Mouse (Mus musculus) thymus, postnatal 36 days (tissue): ENCODE measurements around the gene Nav2.

Source experiments
- DNase-seq, 2 experiments: peaks; one replicate each; pipeline ENCODE4 v3.0.0; 2022; ENCODE audit warnings: mixed read lengths in 2 of 2

Nav2 gene

DNA sequence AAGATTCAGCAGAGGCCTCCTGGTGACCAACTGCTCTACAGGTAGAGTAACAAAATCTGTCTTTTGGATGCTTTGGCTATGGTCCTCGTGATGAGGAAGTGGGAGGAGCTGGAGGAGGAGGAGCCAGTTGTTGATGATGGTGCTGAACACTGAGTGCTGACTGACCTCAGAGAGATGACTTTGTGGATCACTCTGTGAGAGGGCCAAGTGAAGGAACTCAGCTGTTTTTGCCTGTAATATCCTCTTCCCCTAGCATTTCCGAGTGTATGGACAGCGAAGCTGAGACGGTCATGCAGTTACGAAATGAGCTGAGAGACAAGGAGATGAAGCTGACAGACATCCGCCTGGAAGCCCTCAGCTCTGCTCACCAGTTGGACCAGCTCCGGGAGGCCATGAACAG is 674.0 kb downstream of the Nav2 start:
- no peak for DNase-seq

DNA sequence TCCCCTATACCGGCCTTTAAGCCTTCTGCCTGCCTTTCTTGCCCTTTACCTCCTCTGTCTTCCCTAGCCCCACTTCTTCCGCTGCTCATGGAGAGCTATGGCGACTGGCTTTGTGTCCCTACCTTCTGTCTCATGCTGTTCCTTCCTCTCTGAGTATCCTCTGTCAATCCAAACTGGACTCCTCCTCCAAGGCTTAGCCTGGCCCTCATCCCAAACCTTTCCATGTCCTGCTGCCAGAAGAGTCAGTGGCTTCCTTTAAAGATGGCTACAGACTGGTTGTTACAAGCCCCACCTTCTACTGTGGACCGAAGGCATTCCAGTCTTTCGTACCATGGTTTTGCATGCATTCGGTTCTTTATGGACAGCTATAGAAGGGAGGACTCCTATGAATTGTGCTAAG is 674.7 kb downstream of the Nav2 start:
- DNase-seq, result no peak

DNA sequence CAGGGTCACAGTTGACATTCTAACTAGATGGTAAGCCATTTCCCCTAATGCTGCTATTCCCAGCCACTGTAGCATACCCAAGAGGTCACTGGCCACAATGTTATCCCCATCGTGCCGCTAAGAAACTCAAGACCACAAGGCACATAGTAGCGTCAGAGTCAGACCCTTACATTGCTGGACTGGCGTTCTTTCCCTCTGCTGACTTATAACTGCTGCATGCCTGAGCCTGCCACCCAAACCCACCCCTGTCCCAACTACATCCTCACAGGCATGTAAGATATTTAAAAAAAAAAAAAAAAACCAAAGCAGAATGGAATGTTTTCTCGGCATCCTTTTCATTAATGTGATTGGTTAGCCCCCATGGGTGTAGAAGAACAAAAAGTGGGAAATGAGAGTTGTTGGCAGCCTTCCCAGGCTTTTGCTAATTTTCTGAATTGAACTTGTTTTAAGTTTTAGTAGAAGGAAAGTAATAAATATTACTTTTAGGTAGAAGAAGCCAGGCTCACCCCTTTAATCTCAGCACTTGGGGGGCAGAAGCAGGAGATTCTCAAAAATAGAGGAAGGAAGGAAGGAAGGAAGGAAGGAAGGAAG is 678.1 kb downstream of the Nav2 start:
- DNase-seq, result no peak

DNA sequence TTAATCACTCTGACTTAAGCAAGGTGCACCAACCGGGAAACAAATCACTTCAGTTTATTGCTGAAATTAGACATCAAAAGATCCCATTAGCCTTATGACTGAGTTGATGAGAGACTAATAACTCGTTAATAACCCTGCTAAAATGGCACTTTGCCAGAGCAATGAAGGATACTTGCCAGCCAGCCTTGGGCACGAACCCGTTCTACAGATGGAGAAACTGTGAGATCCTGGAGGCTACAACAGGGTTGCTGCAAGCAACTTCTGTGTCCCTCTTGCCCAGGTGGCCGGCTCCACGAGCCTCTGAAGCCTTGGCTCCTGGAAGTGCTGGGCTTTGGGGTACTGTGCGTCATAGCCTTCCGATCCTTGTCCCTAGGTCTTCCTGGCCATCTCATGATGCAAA is 681.1 kb downstream of the Nav2 start:
- no peak for DNase-seq

DNA sequence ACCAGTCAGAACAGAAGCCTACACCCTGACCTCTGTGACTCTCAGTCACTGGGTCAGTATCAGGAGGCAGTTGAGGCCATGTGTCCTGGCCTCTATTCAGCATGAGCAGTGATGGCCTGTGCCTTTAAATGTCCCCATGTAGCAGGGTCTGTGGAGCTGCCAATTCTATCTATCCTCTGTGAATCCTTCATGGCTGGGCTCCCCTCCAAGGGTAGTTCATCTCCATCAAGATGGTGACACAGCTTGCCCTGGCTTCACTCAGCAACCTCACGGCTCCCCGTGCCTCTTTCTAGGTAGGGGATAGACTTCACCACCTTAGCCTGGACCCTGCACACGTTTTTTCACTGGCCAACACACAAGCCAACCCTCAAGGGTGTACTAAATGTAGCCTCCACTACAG is 689.3 kb downstream of the Nav2 start:
- no peak for DNase-seq

DNA sequence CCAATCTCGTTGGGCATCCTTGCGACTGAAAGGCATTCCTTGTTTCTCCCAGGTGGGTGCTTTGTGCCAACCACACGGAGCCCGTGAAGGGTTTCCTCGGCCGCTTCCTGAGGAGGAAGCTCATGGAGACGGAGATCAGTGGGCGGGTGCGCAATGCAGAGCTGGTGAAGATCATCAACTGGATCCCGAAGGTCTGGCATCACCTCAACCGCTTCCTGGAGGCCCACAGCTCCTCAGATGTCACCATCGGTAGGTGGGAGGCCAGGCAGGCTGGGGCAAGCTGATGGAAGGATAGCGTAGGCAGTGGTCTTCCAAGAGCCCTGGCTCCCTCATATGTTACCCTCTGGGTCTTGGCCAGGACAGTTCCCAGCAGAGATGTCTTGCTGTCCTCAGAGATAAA is 689.7 kb downstream of the Nav2 start:
- DNase-seq, result no peak

DNA sequence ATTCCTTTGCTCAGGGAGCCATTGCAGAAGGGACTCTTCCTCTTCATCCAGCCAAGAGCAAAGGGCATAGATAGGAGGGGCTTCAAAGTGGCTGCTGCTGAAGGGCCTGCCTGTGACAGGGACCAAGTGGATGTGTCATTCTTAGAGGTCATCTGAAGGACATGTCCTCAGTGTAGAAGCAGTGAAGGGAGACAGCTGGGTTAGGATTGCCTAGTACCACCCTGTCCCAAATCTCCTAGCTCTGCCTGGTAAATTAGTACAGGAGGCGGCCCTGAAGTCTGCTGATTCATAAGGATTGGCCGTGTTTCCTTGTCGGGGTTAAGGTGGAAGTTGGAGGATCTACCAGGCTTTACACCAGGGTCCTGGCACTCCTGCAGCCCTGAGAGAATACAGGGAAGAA is 691.4 kb downstream of the Nav2 start:
- no peak for DNase-seq

DNA sequence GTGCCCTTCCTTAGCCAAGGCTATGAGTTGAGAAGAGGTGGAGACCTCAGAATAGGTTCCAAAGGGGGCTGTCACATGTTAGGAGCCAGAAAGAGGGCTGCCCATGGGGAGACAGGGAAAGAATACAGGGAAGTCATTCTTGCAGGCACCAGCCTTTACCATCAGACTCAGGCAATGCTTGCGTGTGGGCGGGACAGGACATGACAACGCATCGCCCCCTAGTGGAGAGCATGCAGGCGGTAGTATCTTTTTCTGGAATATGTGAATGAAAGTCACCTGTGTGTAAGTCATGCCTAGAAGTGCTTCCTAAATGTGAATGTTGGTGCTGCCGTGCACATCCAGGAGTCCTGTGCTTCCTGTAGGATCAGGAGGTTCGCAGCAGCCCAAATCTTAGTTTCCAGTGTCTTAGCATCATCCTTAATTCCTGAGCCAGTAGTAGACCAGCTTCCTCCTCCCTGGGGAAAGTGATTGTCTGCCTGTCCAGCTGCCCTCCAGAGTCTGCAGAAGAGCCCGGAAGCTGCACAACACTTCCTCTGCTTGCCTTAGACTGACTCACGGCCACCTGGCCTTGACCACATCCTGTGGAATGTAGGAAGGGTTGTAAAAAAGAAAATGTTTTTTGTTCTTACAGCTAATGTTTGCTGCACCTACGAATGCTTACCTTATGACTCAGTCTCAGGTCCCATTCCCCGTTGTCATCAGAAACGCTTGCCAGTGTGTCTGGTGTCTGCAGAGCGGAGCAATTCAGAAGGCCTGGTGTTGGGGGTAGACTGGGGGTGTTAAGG is 692.9 kb downstream of the Nav2 start:
- DNase-seq, result peak; percentile 77 to 80

DNA sequence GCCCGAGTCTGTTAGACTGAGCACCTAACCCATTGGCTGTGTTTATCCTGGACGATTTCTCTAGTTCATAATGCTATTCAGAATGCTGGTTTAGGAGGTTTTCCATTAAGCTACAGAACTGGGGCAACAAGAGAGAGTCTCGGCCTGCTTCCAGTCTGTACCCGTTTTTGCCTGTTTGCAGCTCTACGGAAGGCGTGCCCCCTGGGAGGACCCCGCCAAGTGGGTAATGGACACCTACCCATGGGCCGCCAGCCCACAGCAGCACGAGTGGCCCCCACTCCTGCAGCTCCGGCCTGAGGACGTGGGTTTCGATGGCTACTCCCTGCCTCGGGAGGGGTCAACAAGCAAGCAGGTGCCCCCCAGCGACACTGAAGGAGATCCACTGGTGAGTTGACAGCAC is 695.7 kb downstream of the Nav2 start:
- DNase-seq, result no peak

DNA sequence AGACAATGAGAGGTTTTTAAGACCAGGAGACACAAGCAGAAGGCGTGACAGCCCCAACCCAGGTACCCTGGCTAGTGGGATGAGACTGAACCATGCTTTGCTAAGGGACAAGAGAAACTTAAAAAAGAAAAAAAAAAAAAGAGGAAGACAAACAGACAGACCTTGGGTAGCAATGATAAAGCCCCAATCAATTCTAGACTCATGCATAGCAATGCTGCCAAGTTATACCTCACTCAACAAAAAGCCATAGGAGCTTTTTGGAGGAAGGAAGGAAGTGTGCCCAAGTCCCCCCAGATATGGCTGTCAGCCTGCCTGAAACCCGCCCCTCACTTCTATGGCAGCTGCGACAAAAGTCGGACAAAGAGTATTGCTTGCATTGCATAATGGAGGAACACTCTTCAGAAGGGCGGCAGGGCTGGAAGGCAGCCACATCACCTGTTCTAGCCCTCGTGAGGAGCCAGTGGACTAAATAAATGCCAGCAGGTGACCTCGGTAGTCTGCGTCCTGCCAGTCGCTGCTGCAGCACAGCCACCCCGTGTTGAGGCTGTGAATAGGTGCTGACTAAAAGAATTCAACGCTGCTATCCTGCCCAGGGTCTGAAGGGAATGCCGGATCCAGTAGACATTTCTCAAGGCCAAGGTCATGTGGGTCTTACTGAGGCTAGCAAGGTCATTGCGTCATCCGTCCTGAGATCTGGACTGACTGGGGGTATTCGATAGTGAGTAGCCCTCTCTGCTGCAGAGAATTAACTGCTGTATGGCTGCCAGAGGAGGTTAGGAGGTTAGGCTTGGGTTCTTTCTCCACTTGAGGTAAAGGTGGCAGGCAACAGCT is 696.7 kb downstream of the Nav2 start:
- DNase-seq, result no peak

DNA sequence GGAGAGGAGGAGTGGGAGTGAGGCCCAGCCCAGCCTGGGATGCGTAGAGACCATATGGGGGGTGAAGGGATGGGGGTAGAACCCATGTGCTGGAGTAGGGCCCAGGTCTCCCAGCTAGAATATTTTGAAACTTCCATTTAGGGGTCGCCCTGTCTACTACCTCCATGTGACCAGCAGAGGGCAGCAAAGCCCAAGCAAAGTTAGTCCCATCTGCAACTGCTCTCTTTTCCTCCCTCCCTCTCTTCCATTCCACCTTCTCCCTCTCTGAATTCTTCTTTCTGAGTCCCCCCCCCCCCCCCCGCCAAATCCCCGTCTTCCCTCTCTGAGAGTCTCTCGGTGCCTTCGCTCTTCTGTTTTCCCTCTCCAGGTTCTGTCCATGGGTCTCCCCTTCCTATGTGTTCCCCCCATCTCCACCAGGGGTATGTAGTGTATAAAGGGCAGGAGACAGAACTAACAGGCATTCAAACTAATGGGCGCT is 707.8 kb downstream of the Nav2 start:
- peak; percentile 41 to 56 for DNase-seq

DNA sequence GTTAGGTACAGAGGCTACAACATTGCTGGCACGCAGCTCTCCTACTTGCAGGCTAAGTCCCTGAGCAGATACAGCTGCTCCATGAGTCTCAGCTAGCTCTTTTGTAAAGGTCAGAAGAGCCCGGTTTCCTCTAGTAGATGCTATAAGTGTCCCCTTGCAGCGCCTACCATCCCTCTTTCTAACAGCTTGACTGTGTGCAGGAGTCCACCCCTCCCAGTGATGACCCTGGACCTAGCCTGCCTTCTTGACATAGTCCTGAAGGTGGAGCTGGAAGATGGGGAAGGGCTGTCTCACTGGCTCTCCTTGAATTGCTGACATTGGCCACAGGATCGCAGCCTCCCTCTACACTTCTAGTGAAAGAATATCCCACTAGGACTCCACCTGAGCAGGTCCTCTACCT is 708.6 kb downstream of the Nav2 start:
- no peak for DNase-seq

DNA sequence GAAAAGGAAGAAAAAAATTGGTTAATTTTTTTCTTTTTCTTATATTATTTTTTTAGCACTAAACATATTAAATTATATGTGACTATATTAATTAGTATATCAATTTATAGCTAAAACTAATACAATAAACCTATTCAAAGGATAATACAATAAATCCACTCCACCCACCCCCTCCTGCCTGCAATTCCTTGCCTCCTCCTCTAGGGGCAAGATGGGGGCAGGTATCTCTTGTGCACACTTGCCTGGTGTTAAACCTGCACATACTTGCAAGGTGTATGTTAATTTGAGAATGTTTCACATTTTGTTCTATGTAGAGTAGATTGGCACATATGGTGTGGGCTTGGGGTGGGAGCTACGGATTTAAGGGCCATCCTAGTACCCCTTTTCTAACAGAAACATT is 711.6 kb downstream of the Nav2 start:
- no peak for DNase-seq

DNA sequence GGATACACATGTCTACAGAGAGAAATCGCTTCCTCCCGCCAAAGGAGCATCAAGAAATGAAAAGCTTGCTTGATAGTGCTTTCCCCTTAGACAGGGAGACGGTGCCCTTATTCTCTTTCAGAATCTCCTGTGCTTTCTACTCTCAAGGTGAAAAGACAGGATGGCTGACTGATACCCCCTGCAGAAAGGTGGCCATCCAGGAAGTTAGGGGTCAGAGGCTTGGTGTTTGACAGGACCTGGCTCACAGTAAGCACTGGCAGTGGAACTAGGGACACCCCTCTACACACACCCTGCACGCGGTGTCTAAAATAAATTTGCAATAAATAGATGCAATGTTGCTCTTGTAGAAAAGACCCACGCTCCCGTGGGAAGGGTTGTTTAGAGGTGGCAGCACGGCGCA is 723.4 kb downstream of the Nav2 start:
- DNase-seq, result no peak

DNA sequence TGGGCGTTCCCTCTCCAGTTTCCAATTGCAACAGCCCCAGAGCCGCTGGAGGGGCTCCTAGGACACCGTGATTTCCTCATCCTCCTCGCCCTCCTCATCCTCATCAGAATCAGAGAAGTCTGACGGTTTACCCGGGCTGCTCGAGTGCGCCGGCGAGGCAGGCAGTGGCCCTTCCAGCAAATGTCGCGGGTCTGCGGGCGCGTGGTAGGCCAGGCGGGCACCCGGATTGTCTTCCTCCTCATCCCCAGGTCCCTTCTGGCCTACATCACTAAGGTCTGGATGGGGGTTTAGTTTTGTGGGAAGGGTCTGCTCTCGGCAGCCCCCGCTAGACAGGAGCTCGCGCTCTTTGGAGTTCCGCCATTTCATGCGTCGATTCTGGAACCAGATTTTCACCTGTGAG is 723.9 kb downstream of the Nav2 start:
- no peak for DNase-seq

DNA sequence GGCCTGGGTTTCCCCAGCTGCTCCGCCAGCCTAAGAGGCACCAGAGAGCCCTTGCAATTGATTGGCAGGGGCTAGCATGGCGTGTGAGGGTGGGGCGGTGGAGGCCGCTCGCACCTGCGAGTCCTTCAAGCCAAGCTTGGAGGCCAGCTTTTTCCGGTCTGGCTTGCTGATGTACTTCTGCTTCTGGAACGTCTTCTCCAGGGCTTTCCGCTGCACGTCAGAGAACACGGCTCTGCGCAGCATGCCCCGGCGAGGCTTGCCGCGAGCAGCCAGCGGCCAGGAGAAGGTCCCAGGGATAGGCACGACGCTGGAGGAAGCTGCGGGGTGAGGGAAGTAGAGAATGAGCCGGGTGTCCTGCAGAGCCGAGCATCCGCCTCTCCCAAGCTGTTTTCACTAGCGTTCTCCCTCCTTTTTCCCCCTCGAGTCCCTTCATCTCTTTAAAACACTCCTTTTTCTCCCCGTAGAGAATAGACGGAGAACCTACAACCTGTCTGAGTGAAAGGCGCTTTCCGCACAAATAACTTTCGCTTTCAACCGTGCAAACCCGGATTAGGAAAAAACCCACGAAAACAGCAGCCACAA is 725.0 kb downstream of the Nav2 start:
- peak; percentile 35 to 44 for DNase-seq

DNA sequence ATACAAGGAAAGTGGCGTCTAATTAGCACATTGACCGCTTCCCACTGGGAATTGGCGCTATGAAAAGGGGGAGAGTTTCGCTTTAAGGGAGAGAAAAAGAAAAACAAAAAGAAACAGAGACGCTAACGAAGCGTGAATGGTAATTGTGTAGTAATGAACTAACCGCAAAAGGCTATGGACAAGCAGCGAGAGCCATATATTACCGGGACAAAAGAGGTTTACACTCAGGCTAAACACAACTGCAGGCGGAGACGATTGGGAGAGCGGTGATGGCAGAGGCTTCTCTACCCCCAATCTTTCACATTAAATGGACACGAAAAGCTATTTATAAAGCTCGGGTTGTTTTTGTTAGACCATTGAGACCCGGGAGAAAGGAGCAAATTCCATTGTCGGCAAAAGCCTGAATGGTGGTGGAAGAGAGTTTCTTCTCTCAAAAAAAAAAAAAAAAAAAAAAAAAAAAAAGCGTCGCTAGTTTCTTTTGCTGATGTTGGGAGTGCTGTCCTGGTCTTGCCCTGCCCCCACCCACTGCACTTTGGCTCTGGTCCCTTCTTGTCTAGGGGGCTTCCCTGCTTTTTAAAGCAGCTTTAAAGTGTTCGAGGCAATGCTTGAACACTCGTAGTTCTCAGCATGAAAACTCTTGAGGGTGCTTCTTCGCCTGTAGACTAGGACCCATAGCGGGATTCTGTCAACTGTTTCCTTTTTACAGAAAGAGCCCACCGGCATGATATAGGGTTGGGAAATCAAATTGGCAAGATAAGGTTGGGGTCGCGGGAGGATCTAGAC is 726.0 kb downstream of the Nav2 start:
- DNase-seq, result no peak

DNA sequence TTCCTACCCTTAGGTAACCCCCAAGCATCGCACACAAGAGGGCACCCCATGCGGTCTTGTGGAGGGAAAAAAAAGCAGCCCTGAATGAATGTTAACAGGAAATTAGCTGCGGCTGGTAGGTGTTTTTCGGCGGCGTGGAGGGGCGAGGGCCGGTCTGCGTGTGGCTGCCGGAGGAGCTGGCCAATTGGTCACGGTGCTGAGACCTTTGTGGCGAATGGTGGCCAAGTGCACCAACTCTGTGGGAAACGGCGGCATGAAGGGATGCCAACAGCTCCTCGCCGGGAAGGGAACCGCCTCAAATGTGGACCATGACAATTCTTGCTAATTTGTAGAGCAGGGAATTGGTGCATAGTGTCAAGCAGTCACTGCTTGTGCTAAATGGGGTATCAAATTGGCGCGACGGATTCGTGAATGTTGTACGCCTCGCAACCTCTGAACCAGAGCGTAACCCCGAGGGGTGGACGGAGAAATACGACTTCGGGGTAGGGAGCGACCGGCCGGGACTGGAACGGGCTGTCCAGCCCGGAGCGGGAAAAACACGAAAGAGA is 726.6 kb downstream of the Nav2 start:
- DNase-seq, result no peak

DNA sequence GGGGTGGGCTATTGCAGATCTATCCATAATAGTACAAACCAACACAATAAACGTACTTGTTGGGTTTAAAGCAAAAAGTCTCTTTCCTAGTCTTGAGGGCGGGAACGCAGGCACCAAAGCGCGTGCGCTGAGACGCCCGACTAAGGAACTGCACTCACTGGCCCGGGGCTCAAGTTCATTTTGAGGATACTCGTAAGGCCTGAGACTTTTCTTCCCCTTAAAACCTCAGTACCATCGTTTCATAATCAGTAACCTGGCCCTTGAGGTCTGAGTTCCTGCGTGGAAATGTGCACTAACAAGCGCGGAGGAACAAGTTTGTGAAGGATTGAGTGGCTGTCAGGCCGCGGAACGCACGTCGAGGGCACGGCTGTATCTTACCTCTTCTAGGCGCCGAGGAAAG is 727.5 kb downstream of the Nav2 start:
- no peak for DNase-seq

DNA sequence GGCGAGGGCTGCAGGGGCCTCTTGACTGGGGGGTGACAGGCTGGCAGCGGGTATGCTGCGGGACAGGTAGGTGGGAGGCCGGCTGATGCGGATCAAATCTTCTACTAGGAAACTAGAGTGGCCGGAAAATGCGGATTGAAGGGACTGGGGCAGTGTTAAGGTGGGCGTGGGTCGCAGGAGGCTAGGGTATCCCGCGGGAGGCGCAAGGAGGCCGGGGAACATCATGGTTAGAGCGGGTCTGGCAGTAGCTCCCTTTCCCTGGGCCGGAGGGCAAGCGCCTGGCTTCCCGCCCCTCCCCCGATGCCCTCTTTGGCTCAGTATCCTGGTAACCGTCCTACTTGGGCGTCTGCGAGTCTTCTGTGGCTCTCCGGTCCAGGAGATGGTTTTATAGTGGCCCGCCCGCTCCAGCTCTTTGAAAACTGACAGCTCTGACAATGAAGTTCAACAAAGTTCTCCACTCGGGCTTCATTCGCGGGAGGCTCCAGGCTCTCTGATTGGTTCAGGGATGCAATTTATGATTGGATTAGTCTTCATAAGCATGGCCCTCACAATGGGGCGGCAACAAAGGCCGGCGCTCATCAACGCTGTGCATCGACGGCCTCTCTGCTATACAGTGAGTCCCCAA is 728.1 kb downstream of the Nav2 start, which contains the start of gene Dbx1:
TSS of gene Dbx1 (minus strand) at position 359 of the 625 bp plus-strand sequence.
- DNase-seq, result no peak

DNA sequence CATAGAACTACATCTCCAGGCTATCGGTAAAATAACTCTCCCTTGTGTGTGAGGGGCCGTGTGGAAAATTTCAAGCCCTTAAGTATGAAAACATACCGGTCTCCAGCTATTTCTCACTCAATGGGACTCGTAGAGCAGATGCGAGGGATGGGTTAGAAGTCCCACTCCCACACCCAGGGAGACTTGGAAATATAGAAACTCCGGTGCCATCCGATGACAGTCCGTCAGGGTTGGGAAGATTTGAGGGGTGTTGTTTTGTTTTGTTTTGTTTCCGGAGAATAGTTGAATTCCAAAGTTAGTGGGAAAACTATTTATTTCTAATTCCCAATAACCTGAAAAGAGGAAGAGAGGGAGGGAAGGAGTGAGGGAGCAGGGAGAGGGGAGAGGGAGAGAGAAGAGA is 728.8 kb downstream of the Nav2 start:
- no peak for DNase-seq
